Mouse (Mus musculus): ENCODE measurements around the gene Srrt. TPM values are rescaled to one million over a fixed set of nuclear protein-coding genes. Genes with fewer than 3 reads are reported as not detected.

The Srrt gene
- total RNA-seq (2021): 10 to 100 TPM; 38.5 to 44.7 TPM
- long read RNA-seq, experiment 1, partial matches to known transcripts: 10 of 16 reads
- long read RNA-seq, experiment 1, other reads (novel, unspliced or antisense): 2 of 16 reads
- long read RNA-seq, experiment 2, partial matches to known transcripts: 5 of 14 reads
- long read RNA-seq, experiment 2, other reads (novel, unspliced or antisense): 3 of 14 reads

GRCm38 (mm10) chr5:137307071-137307912, at the start of gene Srrt:
Srrt (minus strand) TSS chr5:137307674.
- DNase-seq: peak; percentile 89

DNA sequence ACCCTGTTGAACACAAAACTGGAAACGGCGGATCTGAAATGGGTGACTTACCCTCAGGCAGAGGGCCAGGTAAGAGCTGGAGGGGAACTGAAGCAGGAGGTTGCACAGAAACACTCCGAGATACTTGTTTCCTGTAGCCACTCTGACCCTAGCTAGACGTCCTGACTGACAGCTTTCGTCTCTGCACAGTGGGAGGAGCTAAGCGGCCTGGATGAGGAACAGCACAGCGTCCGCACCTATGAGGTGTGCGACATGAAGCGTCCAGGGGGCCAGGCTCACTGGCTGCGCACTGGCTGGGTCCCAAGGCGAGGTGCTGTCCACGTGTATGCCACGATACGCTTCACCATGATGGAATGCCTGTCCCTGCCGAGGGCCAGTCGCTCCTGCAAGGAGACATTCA, 46.6 kb upstream of the Srrt start:
- no peak for DNase-seq

- DNase-seq: no peak
These were observed 44.8 kb upstream of the Srrt start for GRCm38 (mm10) chr5:137352011-137352975.

GRCm38 (mm10) chr5:137351394-137351793, 43.9 kb upstream of the Srrt start:
- DNase-seq: no peak

- no peak for DNase-seq
These were observed 43.5 kb upstream of the Srrt start for GRCm38 (mm10) chr5:137351058-137351380.

- DNase-seq: no peak
These were observed 43.0 kb upstream of the Srrt start for GRCm38 (mm10) chr5:137350205-137351057.

DNA sequence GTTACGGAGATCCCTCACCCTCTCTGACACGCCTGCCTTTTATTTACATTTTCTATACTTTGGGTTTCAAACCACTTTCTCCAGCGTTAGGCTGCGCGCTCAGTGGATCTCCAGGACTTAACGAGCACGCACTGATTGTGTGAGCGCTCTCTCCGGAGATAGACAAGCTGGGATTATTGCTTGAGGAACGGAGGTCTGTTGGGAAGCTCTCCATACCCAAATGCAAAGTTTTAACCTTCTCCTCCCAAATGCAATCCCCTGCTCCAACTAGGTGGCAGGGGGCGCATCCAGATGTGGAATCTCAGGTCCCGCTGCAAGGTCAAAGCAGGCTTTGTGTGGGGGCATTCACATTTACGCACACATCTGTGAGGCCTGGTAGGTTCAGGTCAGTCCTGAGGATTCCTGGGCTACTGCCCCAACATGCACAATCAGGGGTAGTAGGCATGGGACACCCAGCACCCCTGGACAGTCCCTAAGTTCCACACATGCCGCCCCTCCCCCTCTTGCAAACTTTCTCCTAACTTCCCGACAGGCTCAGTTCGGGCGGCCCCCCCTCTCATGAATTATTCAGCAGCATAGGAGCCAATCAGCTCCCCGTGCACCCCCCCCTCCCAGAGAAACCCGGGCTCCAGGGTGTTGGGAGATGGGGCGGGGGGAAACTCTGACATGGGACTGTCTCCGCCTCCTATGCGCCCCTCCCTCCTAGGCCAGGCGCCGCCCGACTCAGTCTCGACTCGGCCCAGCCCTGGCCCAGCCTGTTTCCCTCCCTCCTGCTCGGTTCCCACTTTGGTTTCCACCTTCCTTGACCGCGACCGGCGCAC, 42.1 kb upstream of the Srrt start, which contains the start of gene Ephb4:
Gene Ephb4 (plus strand): TSS at position 726 of the 821 bp plus-strand sequence.
- DNase-seq: peak; percentile 95

- peak; percentile 70 for DNase-seq
These were observed 41.3 kb upstream of the Srrt start for GRCm38 (mm10) chr5:137348482-137349383.

DNA sequence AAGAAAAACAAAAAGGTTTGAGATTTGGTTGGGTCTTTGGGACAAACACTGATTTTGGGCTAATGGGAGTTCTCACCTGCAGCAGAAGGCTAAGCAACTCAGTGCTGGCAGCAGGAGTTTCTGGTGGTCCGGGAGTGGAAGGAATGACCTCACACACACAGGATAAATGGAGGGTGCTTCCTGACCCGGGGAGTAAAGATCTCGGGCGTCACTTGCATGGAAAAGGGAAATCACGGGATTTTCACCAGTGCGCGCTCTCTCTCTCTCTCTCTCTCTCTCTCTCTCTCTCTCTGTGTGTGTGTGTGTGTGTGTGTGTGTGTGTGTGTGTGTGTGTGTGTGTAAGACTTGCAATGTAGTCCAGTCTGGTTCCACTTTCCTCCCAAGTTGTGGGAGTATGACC, 40.4 kb upstream of the Srrt start:
- no peak for DNase-seq

- DNase-seq: no peak
These were observed 39.5 kb upstream of the Srrt start for GRCm38 (mm10) chr5:137346983-137347382.

DNA sequence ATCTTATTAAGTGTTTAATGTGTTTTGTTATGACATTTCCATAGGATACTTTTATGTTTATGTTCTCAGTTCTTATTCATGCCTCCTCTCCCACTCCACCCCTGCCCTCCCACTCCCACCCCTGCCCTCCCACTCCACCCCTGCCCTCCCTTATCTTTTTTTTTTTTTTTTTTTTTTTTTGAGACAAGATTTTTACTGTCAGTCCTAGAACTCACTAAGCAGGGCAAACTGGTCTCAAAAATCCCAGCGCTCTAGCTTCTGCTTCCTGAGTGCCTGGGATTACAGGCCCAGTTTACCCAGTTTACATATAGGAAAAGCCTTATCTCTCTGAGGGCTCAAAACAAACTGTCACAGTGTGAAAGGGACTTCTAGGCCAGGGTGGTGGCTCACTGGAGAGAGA, 38.9 kb upstream of the Srrt start:
- DNase-seq: no peak

DNA sequence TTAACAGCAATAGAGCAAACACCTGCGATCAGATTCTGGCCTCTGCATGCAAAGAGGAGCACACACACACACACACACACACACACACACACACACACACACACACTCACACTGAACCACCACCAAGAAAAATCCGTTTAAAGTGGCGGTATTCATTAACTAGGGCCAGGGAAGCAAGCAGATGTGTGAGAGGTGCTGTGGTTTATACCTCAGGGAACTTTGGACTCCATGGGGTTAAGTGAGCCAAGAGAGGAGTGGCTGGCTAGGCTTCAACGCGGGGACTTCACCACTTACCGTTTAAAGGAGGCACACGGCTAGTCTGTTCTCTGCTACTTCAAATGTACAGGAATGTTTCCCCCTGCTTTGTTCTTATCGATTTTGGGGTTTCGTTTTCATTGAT, 38.3 kb upstream of the Srrt start:
- DNase-seq: no peak

- DNase-seq: no peak
These were observed 36.4 kb upstream of the Srrt start for GRCm38 (mm10) chr5:137343869-137344268.

DNA sequence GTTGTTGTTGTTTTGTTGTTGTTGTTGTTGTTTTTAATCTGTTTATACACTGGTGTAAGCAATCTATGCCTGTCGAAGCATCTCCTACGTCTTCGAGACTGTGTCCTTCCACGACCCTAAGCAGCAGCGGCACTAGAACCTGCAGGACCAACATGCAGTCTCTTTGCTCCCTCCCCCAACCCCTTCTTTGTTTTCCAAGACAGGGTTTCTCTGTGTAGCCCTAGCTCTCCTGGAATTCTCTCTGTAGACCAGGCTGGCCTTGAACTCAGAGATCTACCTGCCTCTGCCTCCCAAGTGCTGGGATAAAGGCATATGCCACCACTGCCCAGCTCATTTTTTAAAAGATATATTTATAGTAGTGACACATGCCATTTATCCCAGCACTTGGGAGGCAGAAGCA, 35.9 kb upstream of the Srrt start:
- no peak for DNase-seq

GRCm38 (mm10) chr5:137342407-137343012, 35.0 kb upstream of the Srrt start:
- no peak for DNase-seq

DNA sequence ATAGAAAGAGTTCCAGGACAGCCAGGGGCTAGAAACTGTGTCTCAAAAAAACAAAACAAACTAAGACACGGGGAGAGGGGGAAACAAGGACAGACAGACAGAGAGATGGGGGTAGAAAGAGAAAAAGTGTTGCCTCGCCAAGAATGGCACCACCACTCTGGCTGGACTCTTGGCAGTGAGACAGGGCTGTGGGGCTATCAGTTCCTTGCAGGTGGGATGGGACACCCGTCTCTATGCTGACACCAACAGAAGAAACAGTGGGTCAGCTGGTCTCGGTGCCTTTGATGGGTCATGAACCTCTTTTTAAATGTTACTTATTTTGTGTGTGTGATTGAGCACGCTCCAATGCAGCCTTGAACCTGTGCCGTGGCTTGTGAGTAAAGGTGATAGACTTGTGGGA, 32.7 kb upstream of the Srrt start:
- DNase-seq: no peak

GRCm38 (mm10) chr5:137339290-137339979, 32.0 kb upstream of the Srrt start:
- DNase-seq: peak; percentile 71

DNA sequence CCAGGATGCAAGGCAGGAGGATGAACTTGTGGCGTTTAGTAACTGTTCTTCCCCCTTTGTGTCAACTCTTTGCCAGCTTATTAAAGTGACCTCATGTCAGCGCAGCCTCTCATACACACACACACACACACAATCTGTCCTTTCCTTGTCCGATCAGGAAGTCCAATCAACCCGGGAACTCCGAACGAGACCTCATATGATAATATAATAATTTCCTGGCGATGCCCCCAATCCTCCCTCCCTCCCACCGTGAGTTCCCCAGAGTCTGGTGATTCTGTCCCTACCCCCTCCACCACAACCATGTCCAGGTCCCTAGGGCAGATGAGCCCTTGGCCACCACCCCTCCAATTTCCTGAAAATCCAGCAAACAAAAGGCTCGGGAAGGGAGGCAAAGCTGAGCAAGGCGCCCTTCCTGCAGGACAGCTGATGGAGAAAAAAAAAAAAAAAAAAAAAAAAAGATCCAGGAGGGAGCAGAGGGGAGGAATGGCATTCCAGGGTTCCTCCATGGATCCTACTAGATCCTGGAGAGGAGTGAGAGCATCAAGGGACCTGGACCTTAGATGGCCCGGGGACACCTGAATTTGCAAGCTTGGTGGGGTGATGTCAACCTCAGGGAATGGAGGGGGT, 31.3 kb upstream of the Srrt start:
- peak; percentile 66 for DNase-seq

Data from gastrocnemius, postnatal 25 days (tissue).